8 mouse cellular contexts compared by ENCODE assay signal in the genomic region with DNA sequence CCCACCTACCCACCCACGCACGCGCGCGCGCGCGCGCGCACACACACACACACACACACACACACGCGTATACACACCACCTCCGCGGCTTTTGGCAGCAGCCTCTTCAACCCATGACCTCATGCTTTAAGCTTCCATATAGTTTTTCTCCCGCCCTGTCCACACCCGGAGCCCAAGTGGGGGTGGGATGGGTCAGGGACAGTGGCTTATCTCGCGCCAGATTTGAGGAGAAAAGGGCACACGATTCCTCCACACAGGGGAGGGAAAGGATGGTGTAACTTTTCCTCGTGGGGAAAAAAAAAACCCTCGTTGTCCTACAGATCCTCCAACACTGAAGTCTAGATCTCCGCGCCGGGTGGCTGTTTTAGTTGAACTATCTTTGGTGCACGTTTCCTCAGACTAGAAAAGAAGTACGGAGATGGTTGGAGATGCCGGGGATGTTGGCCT.
A peak's percentile ranks its signal among the peaks of the same experiment; 100 is the strongest.
DNase-seq lines count a peak whose midpoint lies in the region; ATAC-seq and TF ChIP-seq lines count a peak whose summit lies in the region.

No protein-coding gene starts in this region.

- peak overlapping the region; percentile 92 for H3K4me2 ChIP-seq in forebrain, embryonic 15.5 days (replicated peaks)
- H3K4me2 ChIP-seq in limb, embryonic 11.5 days (ENCODE audit: low read depth, severe bottlenecking): peak overlapping the region; percentile 84
- peak overlapping the region; percentile 85 for H3K4me2 ChIP-seq in neural tube, embryonic 13.5 days

- H3K27ac ChIP-seq in liver, adult 2 months (replicated peaks; ENCODE audit: insufficient read depth, low read depth, low read length): no peak overlapping the region
- H3K27ac ChIP-seq in bone marrow macrophage, adult 2 months (ENCODE audit: insufficient read depth, low read depth, low read length): no peak overlapping the region
- H3K27ac ChIP-seq in forebrain, embryonic 15.5 days (replicated peaks): peak overlapping the region; percentile 99
- H3K27ac ChIP-seq in limb, embryonic 11.5 days (replicated peaks; ENCODE audit: low read depth, low read length): peak overlapping the region; percentile 42; the same call in 1 of the 2 replicates
- peak overlapping the region; percentile 99 for H3K27ac ChIP-seq in neural tube, embryonic 13.5 days (replicated peaks)

- 10% methylated on average over 27 of the region's 27 CpGs for WGBS in liver, adult 2 months
- WGBS in forebrain, embryonic 15.5 days: under 1% methylated on average over 27 of the region's 27 CpGs
- WGBS in limb, embryonic 11.5 days: 1% methylated on average over 27 of the region's 27 CpGs
- WGBS in neural tube, embryonic 13.5 days: under 1% methylated on average over 27 of the region's 27 CpGs

- no peak for ATAC-seq in forebrain, embryonic 15.5 days (replicated peaks)
- no peak for ATAC-seq in limb, embryonic 11.5 days (ENCODE audit: insufficient number of reproducible peaks, low FRiP score, low TSS enrichment, low read depth)
- no peak; the same call in 1 of the 2 replicates for ATAC-seq in neural tube, embryonic 13.5 days (ENCODE audit: low read depth)

- no peaks in the 10 kb centered on the region for H3K9me3 ChIP-seq in forebrain, embryonic 15.5 days
- H3K9me3 ChIP-seq in limb, embryonic 11.5 days (ENCODE audit: control insufficient read depth, low read length): no peaks in the 10 kb centered on the region
- no peaks in the 10 kb centered on the region for H3K9me3 ChIP-seq in neural tube, embryonic 13.5 days

- peaks cover 9% of the 10 kb centered on the region; the same call in 1 of the 2 replicates for H3K27me3 ChIP-seq in liver, adult 2 months (ENCODE audit: control insufficient read depth, insufficient read depth, low read length)
- H3K27me3 ChIP-seq in forebrain, embryonic 15.5 days: no peaks in the 10 kb centered on the region
- H3K27me3 ChIP-seq in limb, embryonic 11.5 days (ENCODE audit: control insufficient read depth, insufficient read depth, low read length): no peaks in the 10 kb centered on the region
- no peaks in the 10 kb centered on the region for H3K27me3 ChIP-seq in neural tube, embryonic 13.5 days

- no peaks in the 10 kb centered on the region for H3K79me2 ChIP-seq in liver, adult 2 months (ENCODE audit: control insufficient read depth, insufficient read depth, low read length)

- no peaks in the 10 kb centered on the region for H3K36me3 ChIP-seq in liver, adult 2 months (ENCODE audit: control insufficient read depth, insufficient read depth, low read length)
- H3K36me3 ChIP-seq in forebrain, embryonic 15.5 days: no peaks in the 10 kb centered on the region
- H3K36me3 ChIP-seq in limb, embryonic 11.5 days (ENCODE audit: control insufficient read depth, insufficient read depth, low read length): no peaks in the 10 kb centered on the region
- H3K36me3 ChIP-seq in neural tube, embryonic 13.5 days: no peaks in the 10 kb centered on the region

- TF ChIP-seq POLR2A in liver, adult 2 months (IDR thresholded peaks at IDR 0.05; ENCODE audit: extremely low read depth, insufficient read depth, low read length): no peak
- TF ChIP-seq POLR2A in bone marrow macrophage, adult 2 months (IDR thresholded peaks at IDR 0.05; ENCODE audit: borderline replicate concordance, low read depth, low read length): no peak

- 0 out of 2 replicates have a peak, but pooled peaks cover 3% of the 10 kb centered on the region for H3K4me1 ChIP-seq in liver, adult 2 months (ENCODE audit: control insufficient read depth, insufficient read depth, low read length)
- H3K4me1 ChIP-seq in bone marrow macrophage, adult 2 months (ENCODE audit: control insufficient read depth, insufficient read depth, low read length): peaks cover 17% of the 10 kb centered on the region
- peaks cover 34% of the 10 kb centered on the region for H3K4me1 ChIP-seq in forebrain, embryonic 15.5 days
- peaks cover 19% of the 10 kb centered on the region for H3K4me1 ChIP-seq in limb, embryonic 11.5 days (ENCODE audit: control insufficient read depth, insufficient read depth, low read length)
- H3K4me1 ChIP-seq in neural tube, embryonic 13.5 days (replicated peaks): peaks cover 38% of the 10 kb centered on the region

- no peak overlapping the region for H3K9ac ChIP-seq in liver, adult 2 months (ENCODE audit: low read depth, low read length)
- H3K9ac ChIP-seq in forebrain, embryonic 15.5 days (replicated peaks): peak overlapping the region; percentile 39
- H3K9ac ChIP-seq in limb, embryonic 11.5 days (ENCODE audit: low read length): peak overlapping the region; percentile 59
- H3K9ac ChIP-seq in neural tube, embryonic 13.5 days: peak overlapping the region; percentile 97

- no peak for TF ChIP-seq CTCF in liver, adult 2 months (IDR thresholded peaks at IDR 0.05; ENCODE audit: low read depth, low read length)
- TF ChIP-seq CTCF in bone marrow macrophage, adult 2 months (IDR thresholded peaks at IDR 0.05; ENCODE audit: low read depth, low read length): no peak

- DNase-seq in liver, adult 2 months (ENCODE audit: extremely low read depth, low read depth, low spot score): no peak
- DNase-seq in liver (no peak), MN1 (ENCODE audit: low spot score) (no peak)
- DNase-seq in limb, embryonic 11.5 days (ENCODE audit: low spot score): peak; percentile 43
- DNase-seq in layer of hippocampus, adult 9-10 months (ENCODE audit: low spot score): no peak

- peak overlapping the region; percentile 62; the same call in 1 of the 2 replicates for H3K4me3 ChIP-seq in liver, adult 2 months (ENCODE audit: insufficient read depth, low read depth, low read length)
- peak overlapping the region; percentile 69 for H3K4me3 ChIP-seq in bone marrow macrophage, adult 2 months (ENCODE audit: insufficient read depth, low read length)
- peak overlapping the region; percentile 65 for H3K4me3 ChIP-seq in forebrain, embryonic 15.5 days
- peak overlapping the region; percentile 70 for H3K4me3 ChIP-seq in limb, embryonic 11.5 days (ENCODE audit: low read depth, low read length)
- H3K4me3 ChIP-seq in neural tube, embryonic 13.5 days: peak overlapping the region; percentile 71

Comparison
In these comparisons a context has a peak if more than half of its experiments do, and no peak if none do; other contexts are left out.
1. H3K27ac ChIP-seq: peak in forebrain, embryonic 15.5 days (single experiment), limb, embryonic 11.5 days (single experiment) and neural tube, embryonic 13.5 days (single experiment); none in liver, adult 2 months (single experiment) and bone marrow macrophage, adult 2 months (single experiment).
2. Peak in every context shown above with its lines, with median percentiles within 50 percentile points of each other: H3K4me3 ChIP-seq and H3K4me2 ChIP-seq.